Mouse (Mus musculus) common myeloid progenitor, adult 5-6 weeks (primary cell): ENCODE results near the gene Ddx19a. TPM values are rescaled to one million over a fixed set of nuclear protein-coding genes. Genes with fewer than 3 reads are reported as not detected.
A peak's percentile ranks its signal among the peaks of the same experiment; 100 is the strongest.
"Not testable (repeated sequence)": the region's sequence is repeated elsewhere in the genome, so short reads cannot be mapped to it uniquely, and the experiment has no call there.

Experiments
- ATAC-seq: replicated peaks from 2 replicates; pipeline ENCODE4 v1.8.0; 2016; ENCODE audit warnings: low read depth, mild to moderate bottlenecking, moderate TSS enrichment, inconsistent platforms; ENCODE audit not compliant: poor library complexity, severe bottlenecking
- total RNA-seq: library from RNA; stranded (forward); fragments of 200-1000, 187-1606 nt; gene quantifications from 2 replicates; pipeline ENCODE4 v1.2.3, GENCODE M21; 2017

Gene Ddx19a
- total RNA-seq = 51.1 and 51.8 TPM in 2 replicates

DNA sequence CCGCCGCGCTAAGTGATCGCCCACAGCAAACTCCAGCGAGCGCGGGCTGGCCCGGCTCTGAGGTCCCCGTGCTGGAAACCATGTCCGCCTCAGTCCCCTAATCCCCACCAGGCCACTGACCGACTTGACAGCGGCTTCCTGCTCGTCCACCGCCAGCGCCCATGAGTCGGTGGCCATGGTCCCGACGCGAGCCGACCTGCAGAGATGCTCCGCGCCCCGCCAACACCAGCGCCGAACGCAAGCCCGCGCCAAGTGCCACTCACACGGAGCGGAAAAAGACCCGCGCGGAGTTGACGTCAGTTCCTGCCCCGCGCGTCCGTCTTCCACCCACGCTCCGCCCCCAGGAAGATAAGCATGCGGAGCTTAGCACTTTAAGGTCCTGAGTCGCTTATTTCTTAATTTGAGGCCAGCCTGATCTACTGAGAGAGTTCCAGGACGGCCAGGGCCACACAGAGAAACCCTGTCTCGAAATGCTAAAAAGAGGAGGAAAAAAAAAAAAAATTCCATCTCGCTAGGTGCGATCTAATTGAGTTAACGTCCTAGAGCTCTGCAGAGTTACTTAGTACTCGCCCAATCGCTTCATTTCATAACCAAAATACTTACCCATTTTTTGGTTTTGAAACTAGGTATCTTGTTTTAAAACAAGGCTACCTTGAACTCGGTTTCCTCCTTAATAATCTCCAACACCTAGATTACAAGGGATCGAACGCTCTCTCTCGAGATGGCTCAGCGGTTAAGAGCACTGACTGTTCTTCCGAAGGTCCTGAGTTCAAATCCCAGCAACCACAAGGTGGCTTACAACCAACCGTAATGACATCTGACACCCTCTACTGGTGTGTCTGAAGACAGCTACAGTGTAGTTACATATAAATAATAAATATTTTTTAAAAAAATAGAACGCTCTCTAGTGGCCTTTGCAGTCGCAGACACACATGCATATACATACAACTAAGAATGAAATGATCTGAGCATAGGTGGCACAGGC lies at the start of gene Ddx19a:
Gene Ddx19a (minus strand): TSS at position 254 of the 985 bp plus-strand sequence.
- peak; percentile 97 for ATAC-seq

DNA sequence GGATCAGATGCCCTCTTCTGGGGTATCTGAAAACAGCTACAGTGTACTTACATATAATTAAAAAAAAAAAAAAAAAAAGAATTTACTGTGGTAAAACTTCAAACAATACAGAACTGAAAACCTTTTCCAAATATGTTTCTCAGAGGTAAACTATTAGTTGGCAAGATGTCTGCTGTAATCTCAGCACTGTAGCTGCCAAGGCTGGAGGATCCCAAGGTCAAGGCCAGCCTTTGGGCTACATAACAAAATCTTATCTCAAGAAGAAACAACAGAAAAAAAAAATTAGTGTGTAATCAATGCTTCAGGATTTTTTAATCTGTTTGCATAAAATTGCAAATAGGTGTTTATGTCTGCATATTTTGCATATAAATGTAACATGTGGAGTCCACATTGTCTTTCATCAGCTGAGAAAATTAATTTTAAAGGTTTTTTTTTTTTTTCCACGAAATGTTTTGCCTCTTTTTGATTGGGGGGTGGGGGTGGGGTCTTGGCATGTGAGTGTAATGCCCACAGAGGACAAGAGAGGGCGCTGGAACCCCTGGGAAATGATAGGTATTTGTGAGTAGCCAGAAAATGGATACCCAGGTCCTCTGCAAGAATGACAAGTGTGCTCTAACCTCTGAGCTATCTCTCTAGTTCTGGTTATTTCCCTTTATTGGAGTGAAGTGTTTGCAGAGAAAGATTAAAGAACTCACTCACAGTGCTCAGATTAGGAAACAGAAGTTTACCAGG lies 46.6 kb upstream of the Ddx19a start:
- ATAC-seq = no peak

DNA sequence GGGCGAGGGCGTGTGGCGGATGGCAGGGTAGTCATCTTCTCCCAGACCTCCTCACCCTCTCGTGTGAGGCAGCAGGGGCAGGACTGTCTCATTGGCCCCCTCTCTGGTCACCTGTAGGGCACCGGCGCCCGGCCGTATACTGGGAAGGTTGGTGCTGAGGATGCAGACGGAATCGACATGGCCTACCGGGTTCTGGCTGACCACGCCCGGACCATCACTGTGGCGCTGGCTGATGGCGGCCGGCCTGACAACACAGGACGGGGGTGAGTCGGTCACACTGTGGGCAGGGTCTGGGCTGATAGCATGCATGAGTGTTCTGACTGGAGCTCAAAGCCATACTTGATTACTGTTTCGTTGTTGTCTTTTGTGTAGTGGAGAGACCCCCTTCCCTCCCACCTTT lies 44.9 kb upstream of the Ddx19a start:
- no peak for ATAC-seq

GRCm38 (mm10) chr8:111036591-111036990 lies 39.0 kb upstream of the Ddx19a start:
- no peak for ATAC-seq

- ATAC-seq = no peak
Observed at GRCm38 (mm10) chr8:111034276-111034675, 36.7 kb upstream of the Ddx19a start.

DNA sequence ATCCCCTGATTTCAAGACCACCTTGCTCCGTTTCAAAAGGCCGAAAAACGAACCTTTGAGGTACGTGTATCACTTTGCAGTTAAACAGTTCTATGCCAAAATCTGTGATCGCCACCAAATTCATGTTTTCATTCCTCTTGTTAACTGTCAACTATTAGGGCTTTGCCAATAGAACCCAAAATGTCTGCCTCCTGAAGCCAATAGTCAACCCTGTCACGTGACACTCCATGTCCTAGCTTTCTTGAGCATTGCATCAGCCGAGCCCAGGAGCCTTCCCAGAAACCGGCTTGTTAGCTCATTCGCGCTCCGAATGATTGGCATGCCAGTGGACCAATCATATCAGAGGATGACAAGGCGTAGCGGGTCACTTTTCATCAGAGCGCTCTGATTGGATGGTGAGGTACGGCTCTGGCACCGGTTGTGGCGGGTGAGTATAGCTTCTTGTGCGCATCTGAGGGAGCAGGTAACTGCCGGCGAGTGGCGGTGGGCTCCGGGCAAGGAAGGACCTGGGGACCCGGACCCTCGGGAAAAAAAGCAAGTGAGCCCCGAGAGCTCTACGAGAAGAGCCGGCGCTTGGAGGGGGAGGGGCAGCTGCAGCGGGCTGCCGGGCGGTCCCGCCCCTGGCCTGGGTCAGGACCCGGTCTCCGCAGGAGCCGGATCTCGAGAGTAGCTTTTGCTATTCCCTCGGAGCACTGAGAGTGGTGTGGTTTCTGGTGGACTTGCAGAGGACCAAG lies 36.0 kb upstream of the Ddx19a start:
- ATAC-seq = peak; percentile 99

- no peak for ATAC-seq
Observed at GRCm38 (mm10) chr8:111032916-111033315, 35.3 kb upstream of the Ddx19a start, which contains the start of gene Aars. Gene Aars (plus strand): TSS chr8:111033144.

DNA sequence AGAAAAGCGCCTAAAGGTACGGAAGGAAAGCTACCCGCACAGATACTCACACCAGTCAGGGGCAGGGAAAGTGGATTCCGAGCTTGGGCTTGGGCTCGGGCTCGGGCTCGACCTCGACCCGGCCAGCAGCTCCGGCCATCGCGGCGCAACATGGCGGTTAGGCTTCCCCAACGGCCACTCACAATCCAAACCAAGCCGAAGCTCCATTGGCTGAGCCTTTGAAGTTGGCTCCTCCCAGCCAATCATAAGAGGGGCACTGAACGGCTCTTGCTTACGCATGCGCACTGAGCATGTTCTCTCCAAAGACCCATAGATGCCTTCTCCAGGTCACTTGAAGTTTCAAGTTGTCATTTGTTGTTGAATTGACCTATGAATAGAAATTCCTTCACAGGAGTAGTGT lies 34.0 kb upstream of the Ddx19a start, which contains the start of gene Ddx19b:
Gene Ddx19b (minus strand): TSS at position 180 of the 400 bp plus-strand sequence.
- no peak for ATAC-seq

DNA sequence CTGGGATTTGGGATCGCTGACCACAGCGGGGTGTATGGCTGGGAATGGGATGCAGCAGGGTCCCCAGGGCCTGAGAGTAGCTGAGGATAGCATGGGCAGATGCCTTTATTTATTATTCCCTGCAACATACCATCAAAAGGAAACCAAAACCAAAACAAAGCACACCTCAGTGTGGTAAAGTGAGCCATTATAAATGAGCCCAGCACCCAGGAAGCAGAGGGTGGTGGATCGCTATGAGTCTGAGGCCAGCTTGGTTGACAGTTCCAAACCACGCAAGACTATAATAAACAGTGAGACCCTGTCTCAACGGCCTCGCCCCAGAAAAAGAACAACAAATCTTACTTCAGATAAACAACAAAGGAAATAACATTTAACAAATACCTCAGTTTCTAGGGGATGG lies 32.4 kb upstream of the Ddx19a start:
- no peak for ATAC-seq

GRCm38 (mm10) chr8:111029589-111029988 lies 32.0 kb upstream of the Ddx19a start:
- ATAC-seq = no peak

DNA sequence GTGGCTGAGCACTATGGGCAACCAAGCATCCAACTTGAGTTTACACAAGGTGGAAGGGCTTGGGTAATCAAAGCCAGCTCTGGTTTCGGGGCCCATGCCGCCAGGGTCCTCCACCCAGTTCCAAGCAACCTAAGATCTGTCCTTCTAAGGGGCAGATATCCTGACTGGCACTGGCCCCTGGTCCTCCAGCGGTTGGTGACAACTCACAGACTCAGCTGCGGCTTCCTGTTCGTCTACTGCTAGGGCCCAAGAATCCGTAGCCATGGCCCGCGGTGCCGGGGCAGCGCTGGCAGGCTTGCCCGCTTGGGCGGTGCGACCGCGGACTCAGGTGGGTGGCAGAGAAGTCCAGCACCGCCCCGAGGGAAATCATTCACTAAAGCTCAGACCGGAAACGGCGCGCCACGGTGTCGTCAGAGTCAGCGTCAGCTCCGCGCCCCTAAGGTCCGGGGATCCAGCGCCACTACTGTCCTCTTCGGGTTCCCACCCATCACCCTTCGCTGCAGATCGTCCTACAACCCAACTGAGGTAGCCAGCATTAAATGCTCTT lies 29.9 kb upstream of the Ddx19a start:
- peak; percentile 98 for ATAC-seq

DNA sequence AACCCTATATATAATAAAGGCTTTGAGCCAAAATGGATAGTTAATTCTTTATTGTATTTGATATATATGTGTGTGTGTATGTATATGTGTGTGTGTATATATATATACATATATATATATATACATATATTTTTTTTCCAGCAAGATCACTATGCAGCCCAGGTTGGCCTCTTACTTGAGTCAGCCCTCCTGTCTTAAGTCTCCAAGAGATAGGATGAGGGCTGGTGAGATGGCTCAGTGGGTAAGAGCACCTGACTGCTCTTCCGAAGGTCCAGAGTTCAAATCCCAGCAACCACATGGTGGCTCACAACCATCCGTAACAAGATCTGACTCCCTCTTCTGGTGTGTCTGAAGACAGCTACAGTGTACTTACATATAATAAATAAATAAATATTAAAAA lies 29.0 kb upstream of the Ddx19a start:
- not testable (repeated sequence) for ATAC-seq

GRCm38 (mm10) chr8:111010230-111010991 lies 12.8 kb upstream of the Ddx19a start:
- not testable (repeated sequence) for ATAC-seq

DNA sequence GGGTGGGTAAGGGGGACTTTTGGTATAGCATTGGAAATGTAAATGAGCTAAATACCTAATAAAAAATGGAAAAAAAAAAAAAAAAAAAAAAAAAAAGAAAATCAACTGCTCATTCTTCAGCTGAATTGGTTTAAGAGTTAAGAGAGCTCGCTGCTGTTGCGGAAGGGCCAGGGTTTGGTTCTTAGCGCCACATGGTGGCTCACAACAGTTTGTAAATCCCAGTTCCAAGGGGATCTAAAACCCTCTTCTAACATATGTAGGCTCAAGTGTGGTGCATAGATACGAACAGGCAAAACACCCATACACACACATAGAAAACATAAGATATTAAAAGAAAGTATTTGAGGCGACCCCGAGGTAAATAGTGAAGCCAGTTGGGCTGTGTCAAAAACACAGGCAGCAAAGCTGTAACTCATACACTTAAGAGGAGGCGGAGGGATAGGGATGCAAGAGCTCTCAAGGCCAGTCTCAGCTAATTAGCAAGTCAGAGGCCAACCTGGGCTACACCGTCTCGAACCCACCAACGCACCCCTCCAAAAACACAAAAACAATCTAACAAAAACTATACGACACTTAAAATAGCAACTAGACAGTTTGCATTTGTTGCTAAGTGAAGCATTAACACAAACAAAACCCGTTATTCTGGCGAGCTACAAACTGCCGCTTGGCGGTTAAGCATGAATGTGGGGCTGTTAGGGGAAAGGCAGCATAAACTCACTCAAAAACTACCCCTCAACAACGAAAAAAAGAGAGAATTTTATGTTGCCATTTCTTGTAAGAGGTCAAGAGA lies 764 bp downstream of the Ddx19a start:
- no peak; the same call in 1 of the 2 replicates for ATAC-seq

GRCm38 (mm10) chr8:110990017-110990416 lies 7.6 kb downstream of the Ddx19a start:
- no peak for ATAC-seq

GRCm38 (mm10) chr8:110987805-110988744 lies 9.5 kb downstream of the Ddx19a start:
- peak; percentile 99 for ATAC-seq

GRCm38 (mm10) chr8:110981304-110981703 lies 16.3 kb downstream of the Ddx19a start:
- peak; percentile 60 for ATAC-seq
